15 mouse cellular contexts compared by ENCODE assay signal in genomic region chr1:154309650-154310049, GRCm38 (mm10).
DNase-seq lines count a peak whose midpoint lies in the region; ATAC-seq and TF ChIP-seq lines count a peak whose summit lies in the region.
"Had no signal": no experiment of that assay in that cellular context is flagged by ENCODE, and none has a peak within 500 bp of the region (broad histone marks: within the 10 kb centered on the region; RNA-seq: fewer than 3 reads in every experiment).

No protein-coding gene starts in this region.

- TF ChIP-seq CTCF in brain, embryonic 14.5 days (IDR thresholded peaks at IDR 0.05; ENCODE audit: borderline replicate concordance, extremely low read depth, insufficient read depth, insufficient read length), result no peak

- H3K9ac ChIP-seq in heart, embryonic 11.5 days (ENCODE audit: low read depth, low read length), result no peak overlapping the region
- no peak overlapping the region for H3K9ac ChIP-seq in kidney, embryonic 14.5 days (ENCODE audit: low read depth, low read length)

- no peak for TF ChIP-seq POLR2A in brain, embryonic 14.5 days (IDR thresholded peaks at IDR 0.05; ENCODE audit: borderline replicate concordance, extremely low read depth, insufficient read depth, insufficient read length, poor library complexity, severe bottlenecking)

- no peaks in the 10 kb centered on the region for H3K9me3 ChIP-seq in heart, embryonic 11.5 days (replicated peaks; ENCODE audit: control insufficient read depth, low read length)
- H3K9me3 ChIP-seq in kidney, embryonic 14.5 days (ENCODE audit: control insufficient read depth, low read length), result no peaks in the 10 kb centered on the region
- H3K9me3 ChIP-seq: forebrain, embryonic 10.5 days; heart, embryonic 10.5 days had no signal

- H3K36me3 ChIP-seq in heart, embryonic 11.5 days (ENCODE audit: control insufficient read depth, insufficient read depth, low read length), result no peaks in the 10 kb centered on the region
- H3K36me3 ChIP-seq in kidney, embryonic 14.5 days (ENCODE audit: control insufficient read depth, insufficient read depth, low read length), result no peaks in the 10 kb centered on the region
- H3K36me3 ChIP-seq: forebrain, embryonic 10.5 days; heart, embryonic 10.5 days had no signal

- ATAC-seq in heart, embryonic 11.5 days (replicated peaks; ENCODE audit: insufficient number of reproducible peaks, low FRiP score, low TSS enrichment), result no peak
- no peak for ATAC-seq in kidney, embryonic 14.5 days (ENCODE audit: low FRiP score, low TSS enrichment)
- ATAC-seq: activated CD4-positive, CD25-positive, alpha-beta regulatory T cell, adult 4 months; midbrain, embryonic 16.5 days had no signal

- peak; percentile 4 to 6 for DNase-seq in heart, adult 18-20 months
- peak; percentile 29 to 50 for DNase-seq in kidney, postnatal 4 days
- DNase-seq in brain, embryonic 14.5 days (ENCODE audit: low read depth), result peak; percentile 39
- DNase-seq in lung, postnatal 10 days, result peak; percentile 71
- no peak for DNase-seq in urinary bladder, postnatal 14 days (ENCODE audit: low spot score)
- DNase-seq: cerebellum, postnatal 25 days; right cerebral cortex, adult 18-20 months; thymus, adult 2 months had no signal

- no peaks in the 10 kb centered on the region for H3K4me1 ChIP-seq in heart, embryonic 11.5 days (ENCODE audit: control insufficient read depth, insufficient read depth, low read length)
- H3K4me1 ChIP-seq in kidney, embryonic 14.5 days (ENCODE audit: control insufficient read depth, insufficient read depth, low read length), result no peaks in the 10 kb centered on the region
- H3K4me1 ChIP-seq: forebrain, embryonic 10.5 days; heart, embryonic 10.5 days had no signal

- no peak overlapping the region for H3K4me3 ChIP-seq in heart, embryonic 11.5 days (ENCODE audit: low read depth, low read length)
- no peak overlapping the region for H3K4me3 ChIP-seq in kidney, embryonic 14.5 days (ENCODE audit: low read length)
- H3K4me3 ChIP-seq: forebrain, embryonic 10.5 days; heart, embryonic 10.5 days had no signal

- no peak overlapping the region for H3K27ac ChIP-seq in heart, embryonic 11.5 days (ENCODE audit: low read depth, low read length)
- no peak overlapping the region for H3K27ac ChIP-seq in kidney, embryonic 14.5 days (ENCODE audit: low read depth, low read length)
- H3K27ac ChIP-seq: forebrain, embryonic 10.5 days; heart, embryonic 10.5 days; macrophage had no signal

- 72% methylated on average over 2 of the region's 2 CpGs for WGBS in heart, embryonic 11.5 days (ENCODE audit: insufficient replicate concordance)
- WGBS in kidney, embryonic 14.5 days, result 73% methylated on average over 2 of the region's 2 CpGs

- no peak overlapping the region for H3K4me2 ChIP-seq in heart, embryonic 11.5 days
- H3K4me2 ChIP-seq in kidney, embryonic 14.5 days (replicated peaks; ENCODE audit: low read depth, low read length), result no peak overlapping the region

- no peaks in the 10 kb centered on the region for H3K27me3 ChIP-seq in heart, embryonic 11.5 days (ENCODE audit: control insufficient read depth, insufficient read depth, low read length)
- no peaks in the 10 kb centered on the region for H3K27me3 ChIP-seq in kidney, embryonic 14.5 days (ENCODE audit: control insufficient read depth, insufficient read depth, low read length)
